Mouse (Mus musculus): ENCODE results near the gene Zfp536.

DNA sequence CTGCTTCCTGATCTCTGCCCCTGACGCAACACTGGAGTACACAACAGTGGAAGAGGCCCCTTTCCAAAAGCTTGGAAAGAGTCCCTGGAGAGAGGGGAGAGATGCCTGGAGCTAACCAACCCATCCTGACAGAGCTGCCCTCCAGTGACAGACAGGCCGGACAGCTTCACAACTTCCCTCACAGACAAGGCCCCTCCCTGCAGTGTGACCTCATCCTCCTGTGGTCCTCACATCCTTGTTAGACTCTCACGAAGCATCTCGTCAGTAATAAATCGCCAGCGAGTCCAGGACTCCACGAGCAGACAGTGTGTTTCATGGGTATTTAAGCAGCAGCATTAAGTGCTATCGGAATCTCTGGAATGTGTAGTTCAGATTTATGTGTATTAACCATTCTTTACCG, 207.4 kb downstream of the Zfp536 start:
- TF ChIP-seq POLR2A (IDR thresholded peaks at IDR 0.05; ENCODE audit: borderline replicate concordance, low read depth, low read length) (no peak), CTCF (IDR thresholded peaks at IDR 0.05; ENCODE audit: low read depth, low read length) (no peak)

Data from bone marrow macrophage, adult 2 months (primary cell).